Mouse (Mus musculus) CD4-positive naive resting alpha-beta T cell, adult 57 days (primary cell): ENCODE measurements around the gene Ikzf5. TPM values are rescaled to one million over a fixed set of nuclear protein-coding genes. Genes with fewer than 3 reads are reported as not detected.

Source experiments
- total RNA-seq: library from RNA; stranded (reverse); gene quantifications from one replicate; pipeline ENCODE4 v1.2.4, GENCODE M21; 2023

Gene Ikzf5
- total RNA-seq = 67.2 TPM

DNA sequence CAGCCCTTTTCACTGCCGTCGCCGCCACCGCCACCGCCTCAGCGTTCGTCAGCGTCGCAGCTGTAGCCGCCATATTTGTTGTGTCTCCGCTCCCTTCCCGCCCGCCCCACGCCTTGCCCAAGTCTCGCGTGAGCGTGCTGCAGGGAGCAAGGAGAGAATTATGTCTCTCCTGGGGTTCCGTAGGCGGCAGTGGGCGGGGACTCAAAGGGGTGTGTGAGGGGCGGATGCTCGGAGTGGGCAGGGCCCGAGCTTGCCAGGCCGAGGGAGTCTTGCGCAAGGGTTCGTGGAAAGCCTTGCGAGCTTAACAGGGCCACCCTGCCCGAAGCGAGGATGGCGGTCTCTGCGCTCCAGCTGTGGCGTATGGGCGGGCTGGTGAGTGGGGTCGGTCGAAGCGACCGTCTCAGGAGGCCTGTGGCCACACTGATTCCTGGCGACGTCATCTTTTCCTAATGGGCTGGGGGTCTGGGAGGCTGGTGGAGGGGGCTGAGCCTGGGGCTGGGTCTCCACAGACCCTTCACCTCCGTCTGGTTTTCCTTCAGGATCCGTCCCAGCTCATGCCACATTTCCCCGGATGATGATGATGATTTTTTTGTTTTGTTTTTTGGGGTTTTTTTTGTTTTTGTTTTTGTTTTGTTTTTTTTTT, at the start of gene Ikzf5, which contains the start of gene Acadsb:
TSS of gene Ikzf5 (minus strand) at position 106 of the 643 bp plus-strand sequence.
TSS of gene Acadsb (plus strand) at position 186 of the 643 bp plus-strand sequence.

DNA sequence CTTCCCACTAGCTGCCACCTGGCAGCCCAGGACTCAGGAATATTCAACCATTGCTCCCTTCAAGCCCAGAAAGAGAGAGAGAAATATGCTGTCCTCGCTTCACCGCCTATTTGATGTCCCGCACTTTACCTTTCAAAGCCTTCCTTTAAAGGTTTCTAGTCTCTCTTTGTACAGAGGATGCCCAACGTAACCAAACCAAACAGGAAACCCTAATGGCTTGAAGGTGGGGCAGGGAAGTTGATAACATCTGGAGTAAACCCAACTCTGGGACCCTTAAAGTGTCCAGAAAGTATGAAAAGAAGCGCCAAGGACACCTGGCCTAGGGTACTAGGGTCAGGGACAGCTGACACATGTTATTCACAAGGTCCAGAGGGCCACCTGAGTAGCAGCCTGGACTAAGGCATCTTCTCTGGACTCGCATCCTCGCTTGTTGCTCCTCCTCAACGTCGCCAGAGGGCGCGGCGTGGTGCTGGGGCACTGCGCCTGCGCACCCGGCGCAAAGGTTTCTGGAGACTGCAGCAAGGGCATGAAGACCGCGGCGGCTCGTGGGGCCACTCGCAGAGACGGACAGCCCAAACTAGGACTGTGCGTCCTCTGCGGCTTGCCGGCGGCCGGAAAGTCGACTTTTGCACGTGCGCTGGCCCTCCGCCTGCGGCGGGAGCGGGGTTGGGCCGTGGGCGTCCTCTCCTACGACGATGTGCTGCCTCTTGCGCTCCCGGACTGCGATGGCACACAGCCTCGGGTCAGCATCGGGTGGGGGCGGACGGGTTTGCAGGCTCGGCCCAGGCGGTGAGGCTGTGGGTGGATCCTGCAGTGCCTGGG, 39.5 kb downstream of the Ikzf5 start, which contains the start of gene Pstk:
TSS of gene Pstk (plus strand) at position 494 of the 822 bp plus-strand sequence.

DNA sequence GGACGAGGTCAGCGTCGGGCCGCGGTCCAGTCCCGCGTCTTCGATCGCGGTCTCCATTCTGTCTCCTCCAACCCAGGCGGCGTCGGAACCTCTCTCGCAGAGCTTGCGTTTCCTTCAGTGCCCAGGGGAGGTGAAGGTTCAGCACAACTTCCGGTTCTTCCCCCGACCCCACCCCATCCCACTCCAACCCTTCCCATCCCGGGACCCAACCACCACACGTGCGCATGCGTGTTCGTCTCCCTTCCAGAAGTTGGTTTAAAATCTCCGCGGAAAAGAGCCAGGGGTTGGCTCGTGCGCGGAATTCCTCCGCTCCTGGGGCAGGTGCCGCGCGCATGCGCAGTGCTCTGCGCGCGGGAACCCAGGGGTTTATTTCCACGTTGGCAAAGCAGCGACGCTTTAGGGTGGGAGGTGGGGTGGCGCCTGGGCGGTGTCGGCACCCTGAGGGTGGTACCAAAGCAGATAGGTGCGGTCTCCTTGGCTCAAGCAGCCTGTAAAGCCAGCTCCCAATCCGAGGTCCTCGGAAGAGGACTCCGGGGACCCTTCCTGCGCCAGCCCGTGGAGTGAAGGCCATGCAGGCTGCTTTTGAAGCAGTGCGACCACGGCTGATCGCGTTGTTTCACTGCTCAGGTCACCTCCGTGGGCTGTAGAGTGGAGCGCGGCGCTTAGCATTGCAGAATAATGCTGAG, 47.6 kb downstream of the Ikzf5 start, which contains the start of gene 2310057M21Rik:
TSS of gene 2310057M21Rik (minus strand) at position 145 of the 686 bp plus-strand sequence.

Other genes with a start within 250 kb of the Ikzf5 start
- gene 5430419D17Rik, start 236.1 kb downstream of the Ikzf5 start, total RNA-seq = not detected
- gene Cuzd1, start 88.2 kb downstream of the Ikzf5 start, total RNA-seq = not detected
- not detected for gene Fam24b, start 81.0 kb downstream of the Ikzf5 start, total RNA-seq
- not detected for gene Fam24a, start 76.7 kb downstream of the Ikzf5 start, total RNA-seq
- 20.5 TPM for gene 2310057M21Rik, start 47.8 kb downstream of the Ikzf5 start, total RNA-seq
- gene Pstk, start 39.4 kb downstream of the Ikzf5 start, total RNA-seq = 37.4 TPM
- 22.0 TPM for gene Acadsb, start 80 bp upstream of the Ikzf5 start, total RNA-seq
- gene Hmx3, start 132.3 kb upstream of the Ikzf5 start, total RNA-seq = not detected
- gene Hmx2, start 138.3 kb upstream of the Ikzf5 start, total RNA-seq = not detected
- gene Bub3, start 149.7 kb upstream of the Ikzf5 start, total RNA-seq = 50.9 TPM